Mouse (Mus musculus) stomach, postnatal 0 days (tissue): ENCODE data around the gene Smarcc2. TPM values are rescaled to one million over a fixed set of nuclear protein-coding genes. Genes with fewer than 3 reads are reported as not detected.

ENCODE experiments used
- ATAC-seq: fragments of 200-750 bp; cut with Nextera tagmentation; 2 replicates; pipeline ENCODE4 v1.8.0; 2017; ENCODE audit not compliant: low FRiP score, low TSS enrichment
- DNase-seq: peaks from one replicate; pipeline ENCODE4 v3.0.0-alpha.2; 2016; ENCODE audit warnings: low spot score
- H3K27ac ChIP-seq: fragments of 300-500 bp; sonication (generic); replicated peaks from 2 replicates; pipeline ENCODE4 v1.5.1; 2014; ENCODE audit warnings: mild to moderate bottlenecking, control low read depth
- H3K27me3 ChIP-seq: fragments of 300-500 bp; sonication (generic); 2 replicates; pipeline ENCODE4 v1.6.1; 2014; ENCODE audit warnings: low read length; ENCODE audit not compliant: control insufficient read depth, insufficient read depth
- H3K36me3 ChIP-seq: fragments of 300-500 bp; sonication (generic); 2 replicates; pipeline ENCODE4 v1.6.1; 2014; ENCODE audit warnings: low read length, mixed read lengths; ENCODE audit not compliant: control insufficient read depth, insufficient read depth
- H3K4me1 ChIP-seq: fragments of 300-500 bp; sonication (generic); replicated peaks from 2 replicates; pipeline ENCODE4 v1.6.1; 2014; ENCODE audit warnings: antibody characterized with exemption; ENCODE audit not compliant: control insufficient read depth, insufficient read depth
- H3K4me2 ChIP-seq: fragments of 300-500 bp; sonication (generic); replicated peaks from 2 replicates; pipeline ENCODE4 v1.6.1; 2014; ENCODE audit warnings: low read depth, mild to moderate bottlenecking, control low read depth, moderate library complexity
- H3K4me3 ChIP-seq: fragments of 300-500 bp; sonication (generic); 2 replicates; pipeline ENCODE4 v1.5.1; 2014; ENCODE audit warnings: low read depth, low read length, control low read depth
- H3K9ac ChIP-seq: fragments of 300-500 bp; sonication (generic); 2 replicates; pipeline ENCODE4 v1.6.1; 2014; ENCODE audit warnings: mild to moderate bottlenecking, low read length, control low read depth, mixed read lengths
- H3K9me3 ChIP-seq: fragments of 300-500 bp; sonication (generic); 2 replicates; pipeline ENCODE4 v1.6.1; 2016; ENCODE audit warnings: low read length; ENCODE audit not compliant: control insufficient read depth
- CTCF ChIP-seq: IDR thresholded peaks from 2 replicates; pipeline ENCODE4 v1.5.1; 2016; ENCODE audit warnings: antibody characterized with exemption, low read depth, mild to moderate bottlenecking, moderate library complexity
- EP300 ChIP-seq: optimal IDR thresholded peaks from 2 replicates; pipeline ENCODE3; 2016; ENCODE audit warnings: antibody characterized with exemption
- WGBS: fragments of 180-500 bp; shearing (Covaris S2); extraction: QIAGEN DNeasy Blood & Tissue Kit; methylation state at CpG from one replicate; pipeline ENCODE4 v1.1.7; 2014; 5-methylcytosine and 5-hydroxymethylcytosine counted together
- polyA plus RNA-seq: library from polyadenylated mRNA; unstranded; fragments of >200 nt; fragmentation: Nextera tagmentation; extraction: Ambion mirVana; gene quantifications from 2 replicates; pipeline ENCODE4 v1.2.1, GENCODE M21; 2015

The Smarcc2 gene
- polyA plus RNA-seq, 1 experiment from 2014 or later = 21.4 TPM

DNA sequence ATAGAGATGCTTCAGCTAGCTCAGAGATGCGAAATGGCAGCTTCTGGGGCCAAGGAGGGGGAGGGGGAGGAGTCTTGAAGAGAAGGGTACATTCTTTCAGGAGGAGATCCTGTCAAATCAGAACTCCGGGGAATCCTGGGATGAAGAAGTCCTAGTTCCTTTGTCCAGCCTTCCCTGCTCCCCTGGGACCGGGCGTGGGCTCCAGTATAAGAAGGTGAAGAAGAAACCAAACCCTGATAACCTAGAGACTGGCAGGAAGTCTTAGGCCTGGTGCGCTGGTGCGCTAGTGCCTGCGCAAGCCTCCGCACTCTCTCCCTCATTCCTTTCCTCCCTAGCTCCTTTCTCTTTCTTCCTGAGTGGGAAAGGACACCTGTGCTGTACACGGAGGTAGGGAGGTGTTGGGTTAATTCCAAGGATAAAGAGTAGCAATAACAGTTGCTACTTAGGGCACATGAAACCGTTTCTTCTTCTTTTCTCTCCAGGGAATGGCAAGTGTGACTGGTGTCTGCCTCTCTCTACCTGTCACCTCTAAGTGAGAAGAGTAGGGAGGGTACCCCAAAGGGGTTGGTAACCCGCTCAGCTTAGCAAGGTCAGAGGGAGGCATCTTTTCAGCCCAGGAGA lies 65.2 kb downstream of the Smarcc2 start:
- 31% methylated on average over 11 of the region's 11 CpGs for WGBS
- Histone ChIP-seq H3K4me3 (peak overlapping the region; percentile 90), H3K4me1 (peaks cover 3% of the 10 kb centered on the region), H3K4me2 (peak overlapping the region; percentile 95), H3K9me3 (no peaks in the 10 kb centered on the region), H3K27me3 (no peaks in the 10 kb centered on the region), H3K9ac (peak overlapping the region; percentile 81), H3K27ac (no peak overlapping the region; the same call in 1 of the 2 replicates), H3K36me3 (peaks cover 8% of the 10 kb centered on the region)
- DNase-seq (no peak), ATAC-seq (no peak)
- TF ChIP-seq EP300 (no peak), CTCF (no peak)

DNA sequence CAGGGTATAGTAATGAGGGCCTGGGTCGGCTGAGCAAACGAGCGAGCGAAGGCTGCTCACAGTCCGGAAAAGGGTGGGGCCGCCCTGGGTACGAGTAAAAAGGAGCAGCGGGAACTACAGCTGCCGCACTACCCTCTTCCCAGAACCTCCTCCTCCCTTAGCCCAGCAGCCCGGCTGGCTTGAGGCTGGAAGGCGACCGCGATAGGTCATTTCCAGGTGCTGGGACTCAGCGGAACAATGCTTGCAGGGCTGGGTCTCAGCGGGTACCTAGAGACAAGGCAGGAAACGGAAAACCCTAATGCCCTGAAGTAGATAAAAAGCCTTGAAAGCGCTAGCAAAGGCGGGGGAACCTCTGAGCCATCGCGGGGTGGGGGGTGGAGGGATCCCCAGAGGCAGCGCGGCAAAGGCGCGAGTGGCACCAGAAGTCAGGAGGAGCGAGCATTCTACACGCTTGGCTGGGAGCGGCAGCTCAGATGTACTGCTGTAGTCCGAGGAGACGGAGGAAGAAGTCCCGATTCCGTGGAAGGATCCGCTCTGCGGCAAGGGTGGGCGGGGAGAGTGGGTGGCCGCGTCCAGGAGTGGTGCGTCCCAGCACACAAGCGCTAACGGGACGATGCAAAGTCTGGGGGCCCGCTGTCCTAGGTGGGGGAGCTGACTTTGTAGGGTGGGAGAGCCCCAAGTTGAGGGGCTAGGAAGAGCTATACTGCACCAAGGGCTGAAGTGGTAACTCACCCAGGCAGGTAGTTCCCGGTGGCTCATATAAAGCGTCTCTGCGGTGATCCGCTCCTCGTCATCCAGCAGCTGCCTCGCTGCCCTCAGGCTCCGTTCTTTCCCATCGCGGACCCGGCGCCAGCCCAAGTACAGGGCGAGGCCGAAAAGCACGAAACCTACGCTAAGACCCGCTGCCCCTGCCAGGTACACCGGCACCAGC lies 65.9 kb downstream of the Smarcc2 start:
- Histone ChIP-seq H3K9ac (peak overlapping the region; percentile 81), H3K4me2 (peak overlapping the region; percentile 95), H3K27me3 (no peaks in the 10 kb centered on the region), H3K4me1 (peaks cover 3% of the 10 kb centered on the region), H3K9me3 (no peaks in the 10 kb centered on the region), H3K36me3 (peaks cover 8% of the 10 kb centered on the region; the same call in 1 of the 2 replicates), H3K4me3 (peak overlapping the region; percentile 90), H3K27ac (peak overlapping the region; percentile 92)
- ATAC-seq (peak; percentile 33), DNase-seq (peak; percentile 69)
- TF ChIP-seq CTCF (no peak), EP300 (no peak)
- under 1% methylated on average over 57 of the region's 58 CpGs for WGBS

DNA sequence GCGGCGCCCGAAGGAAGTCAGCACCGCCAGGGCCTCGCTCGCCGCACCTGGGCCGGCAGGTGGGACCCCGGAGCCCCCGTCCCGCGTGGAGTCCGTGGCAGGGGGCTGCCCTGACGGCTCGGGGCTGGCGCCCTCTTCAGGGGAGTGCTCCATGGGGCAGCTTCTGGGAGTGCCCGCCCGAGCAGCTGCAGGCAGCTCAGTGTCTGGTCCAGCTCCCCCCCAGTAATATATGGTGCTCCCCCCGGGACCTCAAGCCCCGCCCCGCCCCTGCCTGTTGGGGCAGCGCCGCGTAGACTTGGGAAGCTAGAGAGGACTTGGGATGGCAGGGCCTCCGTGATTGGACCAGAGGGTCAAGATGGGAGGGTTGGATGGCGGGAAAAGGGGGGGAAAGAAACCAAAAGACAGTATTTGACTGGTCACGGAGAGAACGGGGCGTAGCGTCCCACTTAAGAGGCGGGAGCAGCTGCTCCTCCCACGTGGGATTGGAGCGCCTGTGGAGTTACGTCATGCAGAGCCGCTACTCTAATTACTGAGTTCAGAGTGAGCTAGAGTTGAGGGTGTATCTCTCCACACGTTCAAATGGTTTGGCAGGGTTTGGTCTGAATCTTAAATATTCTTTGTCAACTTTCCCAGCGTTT lies 66.7 kb downstream of the Smarcc2 start, which contains the start of gene Esyt1:
TSS of gene Esyt1 (minus strand) at position 201 of the 638 bp plus-strand sequence.
- peak within 1 kb of the TSS; percentile 95 for H3K4me2 ChIP-seq
- H3K4me1 ChIP-seq = peaks cover 3% of the 10 kb centered on the region
- H3K36me3 ChIP-seq = peaks cover 8% of the 10 kb centered on the region; the same call in 1 of the 2 replicates
- DNase-seq (peak; percentile 94), ATAC-seq (peak; percentile 98)
- peak within 1 kb of the TSS; percentile 81 for H3K9ac ChIP-seq
- H3K27ac ChIP-seq = peak within 1 kb of the TSS; percentile 92
- H3K27me3 ChIP-seq = no peaks in the 10 kb centered on the region
- peak within 1 kb of the TSS; percentile 90 for H3K4me3 ChIP-seq
- WGBS = under 1% methylated on average over 37 of the region's 37 CpGs
- no peaks in the 10 kb centered on the region for H3K9me3 ChIP-seq
- TF ChIP-seq CTCF (peak; percentile 70), EP300 (no peak)

DNA sequence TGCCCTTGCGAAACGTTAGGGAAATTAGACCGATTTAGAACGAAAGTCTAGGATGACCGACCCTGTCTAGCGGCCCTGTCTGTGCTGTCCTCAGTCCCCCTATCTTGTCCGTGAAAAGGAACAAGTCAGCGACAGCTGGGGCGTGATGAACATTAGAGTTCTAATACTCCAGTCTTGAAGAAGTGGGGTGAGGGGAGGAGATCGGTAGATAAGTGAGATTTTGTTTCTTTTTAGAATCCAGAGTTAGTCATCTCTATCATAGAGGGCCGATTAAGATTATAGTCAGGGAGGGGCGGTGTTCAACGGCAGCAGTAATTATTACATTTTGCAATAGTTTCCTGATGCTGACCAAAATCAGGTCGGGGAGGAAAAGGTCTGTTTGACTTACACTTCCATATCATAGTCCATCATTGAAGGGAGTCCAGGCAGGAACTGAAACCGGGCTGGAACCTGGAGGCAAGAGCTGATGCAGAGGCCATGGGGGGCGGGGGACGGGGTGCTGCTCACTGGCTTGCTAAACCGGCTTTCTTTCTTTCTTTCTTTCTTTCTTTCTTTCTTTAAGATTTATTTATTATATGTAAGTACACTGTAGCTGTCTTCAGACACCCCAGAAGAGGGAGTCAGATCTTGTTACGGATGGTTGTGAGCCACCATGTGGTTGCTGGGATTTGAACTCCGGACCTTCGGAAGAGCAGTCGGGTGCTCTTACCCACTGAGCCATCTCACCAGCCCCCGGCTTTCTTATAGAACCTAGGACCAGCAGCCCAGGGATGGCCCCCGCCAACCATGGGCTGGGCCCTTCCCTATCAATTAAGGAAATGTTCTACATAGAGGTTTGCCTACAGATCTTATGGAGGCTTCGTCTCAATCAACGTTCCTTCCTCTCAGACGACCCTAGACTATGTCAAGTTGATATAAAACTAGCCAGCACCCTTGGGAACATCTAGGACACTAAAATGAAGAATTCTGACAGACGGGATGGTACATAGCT lies 67.6 kb downstream of the Smarcc2 start:
- Histone ChIP-seq H3K36me3 (0 out of 2 replicates have a peak, but pooled peaks cover 3% of the 10 kb centered on the region), H3K4me2 (peak overlapping the region; percentile 95), H3K27me3 (no peaks in the 10 kb centered on the region), H3K4me1 (peaks cover 3% of the 10 kb centered on the region), H3K27ac (peak overlapping the region; percentile 63), H3K4me3 (peak overlapping the region; percentile 90), H3K9me3 (no peaks in the 10 kb centered on the region), H3K9ac (0 out of 2 replicates have a peak overlapping the region, but pooled peaks have one; percentile 18)
- DNase-seq (no peak), ATAC-seq (no peak)
- 26% methylated on average over 28 of the region's 28 CpGs for WGBS
- TF ChIP-seq EP300 (no peak), CTCF (no peak)

DNA sequence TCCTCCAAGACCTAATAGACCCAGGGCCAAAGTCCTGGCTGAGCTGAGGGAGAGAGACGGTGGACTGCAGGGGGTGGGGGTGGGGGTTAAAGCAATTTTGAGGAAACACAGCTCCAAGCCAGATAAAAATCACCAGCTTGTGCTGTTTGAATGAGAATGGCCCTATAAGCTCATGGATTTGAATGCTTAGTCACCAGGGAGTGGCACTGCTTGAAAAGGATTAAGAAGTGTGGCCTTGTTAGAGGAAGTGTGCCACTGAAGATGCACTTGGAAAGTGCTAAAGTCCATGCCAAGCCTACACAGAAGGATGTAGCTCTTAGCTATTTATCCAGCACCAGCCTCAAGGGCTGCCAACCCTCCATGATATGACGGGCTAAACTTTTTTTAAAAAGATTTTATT lies 76.2 kb downstream of the Smarcc2 start:
- TF ChIP-seq EP300 (no peak), CTCF (no peak)
- H3K9me3 ChIP-seq = no peaks in the 10 kb centered on the region
- H3K36me3 ChIP-seq = no peaks in the 10 kb centered on the region
- no peak overlapping the region for H3K4me3 ChIP-seq
- no peaks in the 10 kb centered on the region for H3K27me3 ChIP-seq
- no peak for ATAC-seq
- H3K4me1 ChIP-seq = no peaks in the 10 kb centered on the region
- H3K27ac ChIP-seq = no peak overlapping the region
- WGBS = 57% methylated on average over 2 of the region's 2 CpGs
- no peak for DNase-seq
- H3K4me2 ChIP-seq = no peak overlapping the region
- no peak overlapping the region for H3K9ac ChIP-seq
